Mouse (Mus musculus): Measurements from ENCODE around the gene H2afv. TPM values are rescaled to one million over a fixed set of nuclear protein-coding genes. Genes with fewer than 3 reads are reported as not detected.

H2afv gene
- polyA plus RNA-seq, 1 experiment, result 175 TPM

DNA sequence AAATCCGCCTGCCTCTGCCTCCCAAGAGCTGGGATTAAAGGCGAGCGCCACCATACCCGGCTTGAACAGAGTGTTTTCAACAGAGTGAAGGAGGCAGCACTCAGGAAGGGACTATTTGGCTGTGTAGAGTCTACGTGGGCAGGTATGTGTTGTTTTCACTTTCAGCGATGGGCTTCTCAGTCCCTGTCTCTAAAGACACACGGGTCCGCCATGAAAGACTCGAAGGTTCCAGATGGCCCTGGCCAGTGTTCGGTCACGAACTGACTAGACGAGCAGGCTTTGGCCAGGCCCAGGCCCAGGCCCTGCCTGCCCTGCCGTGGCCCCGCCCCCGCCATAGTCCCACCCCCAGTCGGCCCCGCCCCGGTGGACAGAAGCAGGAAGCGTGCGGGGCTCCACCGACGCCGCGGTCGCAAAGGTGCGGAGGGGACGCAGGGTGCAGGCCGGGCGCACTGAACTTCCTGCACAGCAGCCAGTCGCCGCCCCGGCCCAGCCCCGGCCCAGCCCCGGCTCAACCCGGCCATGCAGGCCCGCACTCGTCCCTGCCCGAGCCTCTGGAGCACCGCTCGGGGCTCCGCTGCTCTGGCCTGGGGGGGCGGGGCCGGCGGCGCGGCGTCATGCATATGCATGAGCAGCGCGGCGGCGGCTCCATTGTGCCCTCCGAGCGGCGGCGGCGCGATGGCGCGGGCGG is 55.4 kb downstream of the H2afv start, which contains the start of gene Zmiz2:
Zmiz2 (plus strand) TSS at position 349 of the 688 bp plus-strand sequence.
- H3K79me2 ChIP-seq (ENCODE audit: control insufficient read depth, insufficient read depth), result peaks cover 24% of the 10 kb centered on the region
- peak within 1 kb of the TSS; percentile 80 for H3ac ChIP-seq (ENCODE audit: control insufficient read depth, insufficient read length)
- peak within 1 kb of the TSS; percentile 73 for H3K4me2 ChIP-seq (ENCODE audit: low read depth)
- H3K27me3 ChIP-seq (ENCODE audit: control insufficient read depth, insufficient read depth, insufficient read length), result no peaks in the 10 kb centered on the region
- TF ChIP-seq POLR2A (IDR thresholded peaks at IDR 0.05; ENCODE audit: insufficient read length, low read depth), result peak; percentile 78
- TF ChIP-seq USF1 (IDR thresholded peaks at IDR 0.05; ENCODE audit: low read depth), result no peak
- TF ChIP-seq SRF (IDR thresholded peaks at IDR 0.05; ENCODE audit: control insufficient read depth, insufficient read length, low read depth), result peak; percentile 72
- peak in 2 of 3 experiments; percentile 11 to 12 for TF ChIP-seq MYOG (IDR thresholded peaks at IDR 0.05; ENCODE audit: control insufficient read depth in 1 of 3, insufficient read depth in 1 of 3, insufficient read length in 2 of 3, low read depth in 2 of 3)
- no peak for TF ChIP-seq TCF3 (IDR thresholded peaks at IDR 0.05; ENCODE audit: insufficient read length, low read depth)
- TF ChIP-seq POLR2AphosphoS2 (IDR thresholded peaks at IDR 0.05; ENCODE audit: insufficient read length, low read depth), result peak; percentile 82
- peak within 1 kb of the TSS; percentile 50 for H3K4me3 ChIP-seq
- H3K36me3 ChIP-seq (ENCODE audit: control insufficient read depth, insufficient read depth), result no peaks in the 10 kb centered on the region

DNA sequence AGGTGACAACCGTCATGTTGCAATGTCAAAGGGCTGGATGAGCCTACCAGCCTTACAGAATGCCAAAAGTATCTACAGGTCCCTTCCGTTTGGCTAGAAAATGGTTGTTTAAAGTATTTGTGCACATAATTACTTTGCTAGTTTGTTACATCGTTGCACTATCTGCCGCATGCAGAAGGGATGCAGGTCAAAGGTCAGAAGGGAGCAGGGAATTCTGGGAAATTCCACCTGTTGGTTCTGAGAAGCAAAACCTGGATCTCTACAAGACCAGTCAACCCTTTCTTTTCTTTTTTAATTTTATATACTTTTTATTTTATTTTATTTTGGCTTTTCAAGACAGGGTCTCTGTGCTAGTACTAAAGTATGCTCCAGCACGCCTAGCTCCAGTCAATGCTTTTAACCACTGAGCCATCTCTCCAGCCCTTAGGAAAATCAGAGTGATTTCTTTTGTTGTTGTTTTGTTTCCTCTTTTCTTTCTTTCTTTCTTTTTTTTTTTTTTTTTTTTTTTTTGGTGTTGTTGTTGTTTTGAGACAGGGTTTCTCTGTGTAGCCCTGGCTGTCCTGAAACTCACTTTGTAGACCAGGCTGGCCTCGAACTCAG is 56.0 kb downstream of the H2afv start:
- peaks cover 24% of the 10 kb centered on the region for H3K79me2 ChIP-seq (ENCODE audit: control insufficient read depth, insufficient read depth)
- TF ChIP-seq USF1 (IDR thresholded peaks at IDR 0.05; ENCODE audit: low read depth) (no peak), TCF12 (IDR thresholded peaks at IDR 0.05; ENCODE audit: insufficient read depth, poor library complexity, severe bottlenecking) (no peak), POLR2A (IDR thresholded peaks at IDR 0.05; ENCODE audit: insufficient read length, low read depth) (no peak), MYOG (IDR thresholded peaks at IDR 0.05; ENCODE audit: control insufficient read depth in 1 of 3, insufficient read depth in 1 of 3, insufficient read length in 2 of 3, low read depth in 2 of 3) (no peak), MYOD1 (IDR thresholded peaks at IDR 0.05; ENCODE audit: control insufficient read depth in 1 of 3, insufficient read length in 2 of 3, low read depth in 2 of 3) (no peak), POLR2AphosphoS2 (IDR thresholded peaks at IDR 0.05; ENCODE audit: insufficient read length, low read depth) (no peak), CEBPB (IDR thresholded peaks at IDR 0.05; ENCODE audit: insufficient read depth, poor library complexity, severe bottlenecking) (no peak), MAX (IDR thresholded peaks at IDR 0.05; ENCODE audit: low read depth) (no peak), SRF (IDR thresholded peaks at IDR 0.05; ENCODE audit: control insufficient read depth, insufficient read length, low read depth) (no peak), E2F4 (IDR thresholded peaks at IDR 0.05; ENCODE audit: insufficient read depth) (no peak), REST (IDR thresholded peaks at IDR 0.05; ENCODE audit: insufficient read depth, insufficient read length) (no peak), TCF3 (IDR thresholded peaks at IDR 0.05; ENCODE audit: insufficient read length, low read depth) (no peak)
- H3K4me2 ChIP-seq (ENCODE audit: low read depth), result peak overlapping the region; percentile 68
- peak overlapping the region; percentile 50 for H3K4me3 ChIP-seq
- no peaks in the 10 kb centered on the region for H3K27me3 ChIP-seq (ENCODE audit: control insufficient read depth, insufficient read depth, insufficient read length)
- peak overlapping the region; percentile 80 for H3ac ChIP-seq (ENCODE audit: control insufficient read depth, insufficient read length)
- H3K36me3 ChIP-seq (ENCODE audit: control insufficient read depth, insufficient read depth), result no peaks in the 10 kb centered on the region

DNA sequence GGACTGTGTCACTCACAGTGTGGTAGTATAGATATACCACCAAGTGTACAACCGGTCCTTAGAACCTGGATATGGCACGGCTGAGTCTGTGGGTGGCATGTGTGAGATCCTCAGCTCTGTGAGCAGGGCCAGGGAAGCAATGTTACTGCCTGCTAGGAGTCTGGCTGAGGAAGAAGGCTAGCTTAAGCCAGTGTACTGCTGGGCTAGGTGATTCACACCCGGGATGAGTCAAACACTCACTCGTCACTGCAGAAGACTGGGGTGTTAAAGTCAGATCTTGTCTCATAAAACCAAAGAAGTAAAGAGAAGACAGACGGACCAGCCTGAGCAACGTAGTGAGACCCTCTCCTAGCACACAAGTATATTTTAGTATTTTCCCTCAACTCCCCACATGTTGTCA is 63.3 kb downstream of the H2afv start:
- TF ChIP-seq USF1 (IDR thresholded peaks at IDR 0.05; ENCODE audit: low read depth), result no peak
- TF ChIP-seq POLR2AphosphoS2 (IDR thresholded peaks at IDR 0.05; ENCODE audit: insufficient read length, low read depth), result no peak
- no peak for TF ChIP-seq CEBPB (IDR thresholded peaks at IDR 0.05; ENCODE audit: insufficient read depth, poor library complexity, severe bottlenecking)
- no peak for TF ChIP-seq MYOD1 (IDR thresholded peaks at IDR 0.05; ENCODE audit: control insufficient read depth in 1 of 3, insufficient read length in 2 of 3, low read depth in 2 of 3)
- no peak for TF ChIP-seq TCF12 (IDR thresholded peaks at IDR 0.05; ENCODE audit: insufficient read depth, poor library complexity, severe bottlenecking)
- H3K79me2 ChIP-seq (ENCODE audit: control insufficient read depth, insufficient read depth), result no peaks in the 10 kb centered on the region
- H3K4me3 ChIP-seq, result no peak overlapping the region
- no peaks in the 10 kb centered on the region for H3K36me3 ChIP-seq (ENCODE audit: control insufficient read depth, insufficient read depth)
- no peak overlapping the region for H3ac ChIP-seq (ENCODE audit: control insufficient read depth, insufficient read length)
- no peaks in the 10 kb centered on the region for H3K27me3 ChIP-seq (ENCODE audit: control insufficient read depth, insufficient read depth, insufficient read length)
- H3K4me2 ChIP-seq (ENCODE audit: low read depth), result no peak overlapping the region

Other genes with a start within 250 kb of the H2afv start
- gene A730071L15Rik, start 244.4 kb downstream of the H2afv start, polyA plus RNA-seq (2012; fragmentation: generic; extraction: Trizol), result 0.07 TPM
- gene Nudcd3, start 244.0 kb downstream of the H2afv start, polyA plus RNA-seq (2012; fragmentation: generic; extraction: Trizol), result 67.1 TPM
- 0.07 TPM for gene Npc1l1, start 214.3 kb downstream of the H2afv start, polyA plus RNA-seq (2012; fragmentation: generic; extraction: Trizol)
- 55.7 TPM for gene Ddx56, start 176.7 kb downstream of the H2afv start, polyA plus RNA-seq (2012; fragmentation: generic; extraction: Trizol)
- 66.9 TPM for gene Tmed4, start 169.6 kb downstream of the H2afv start, polyA plus RNA-seq (2012; fragmentation: generic; extraction: Trizol)
- 127 TPM for gene Ogdh, start 152.8 kb downstream of the H2afv start, polyA plus RNA-seq (2012; fragmentation: generic; extraction: Trizol)
- 37.1 TPM for gene Zmiz2, start 55.4 kb downstream of the H2afv start, polyA plus RNA-seq (2012; fragmentation: generic; extraction: Trizol)
- 3,065 TPM for gene Ppia, start 29.0 kb downstream of the H2afv start, polyA plus RNA-seq (2012; fragmentation: generic; extraction: Trizol)
- 33.2 TPM for gene Purb, start 31.5 kb upstream of the H2afv start, polyA plus RNA-seq (2012; fragmentation: generic; extraction: Trizol)
- gene Myo1g, start 76.5 kb upstream of the H2afv start, polyA plus RNA-seq (2012; fragmentation: generic; extraction: Trizol), result 0.04 TPM
- gene Ccm2, start 102.4 kb upstream of the H2afv start, polyA plus RNA-seq (2012; fragmentation: generic; extraction: Trizol), result 66.0 TPM
- 1.00 TPM for gene Nacad, start 161.6 kb upstream of the H2afv start, polyA plus RNA-seq (2012; fragmentation: generic; extraction: Trizol)
- 71.7 TPM for gene Tbrg4, start 181.6 kb upstream of the H2afv start, polyA plus RNA-seq (2012; fragmentation: generic; extraction: Trizol)
- not detected for gene Wap, start 194.2 kb upstream of the H2afv start, polyA plus RNA-seq (2012; fragmentation: generic; extraction: Trizol)
- 0.19 TPM for gene Ramp3, start 214.1 kb upstream of the H2afv start, polyA plus RNA-seq (2012; fragmentation: generic; extraction: Trizol)

All from myocyte (in vitro differentiated cells).